Mouse (Mus musculus) neural tube, embryonic 13.5 days (tissue): ENCODE results near the gene Nptxr. TPM values are rescaled to one million over a fixed set of nuclear protein-coding genes. Genes with fewer than 3 reads are reported as not detected.

Source experiments
- ATAC-seq: fragments of 200-750 bp; cut with Nextera tagmentation; 2 replicates; pipeline ENCODE4 v1.8.0; 2017; ENCODE audit warnings: low read depth, mild to moderate bottlenecking, moderate TSS enrichment, moderate library complexity
- H3K27ac ChIP-seq: fragments of 300-500 bp; sonication (generic); replicated peaks from 2 replicates; pipeline ENCODE4 v1.5.1; 2015; ENCODE audit warnings: moderate library complexity, mild to moderate bottlenecking, inconsistent platforms
- H3K27me3 ChIP-seq: fragments of 300-500 bp; sonication (generic); 2 replicates; pipeline ENCODE4 v1.6.1; 2015; ENCODE audit warnings: mild to moderate bottlenecking, inconsistent platforms
- H3K36me3 ChIP-seq: fragments of 300-500 bp; sonication (generic); 2 replicates; pipeline ENCODE4 v1.6.1; 2015; ENCODE audit warnings: mild to moderate bottlenecking, inconsistent platforms
- H3K4me1 ChIP-seq: fragments of 300-500 bp; sonication (generic); replicated peaks from 2 replicates; pipeline ENCODE4 v1.6.1; 2015; ENCODE audit warnings: inconsistent platforms
- H3K4me2 ChIP-seq: fragments of 300-500 bp; sonication (generic); 2 replicates; pipeline ENCODE4 v1.6.1; 2015; ENCODE audit warnings: inconsistent platforms, mild to moderate bottlenecking, moderate library complexity
- H3K4me3 ChIP-seq: fragments of 300-500 bp; sonication (generic); 2 replicates; pipeline ENCODE4 v1.5.1; 2015; ENCODE audit warnings: mild to moderate bottlenecking, inconsistent platforms
- H3K9ac ChIP-seq: fragments of 300-500 bp; sonication (generic); 2 replicates; pipeline ENCODE4 v1.6.1; 2015; ENCODE audit warnings: moderate library complexity, mild to moderate bottlenecking, inconsistent platforms
- H3K9me3 ChIP-seq: fragments of 300-500 bp; sonication (generic); 2 replicates; pipeline ENCODE4 v1.6.1; 2016; ENCODE audit warnings: inconsistent platforms
- WGBS: fragments of 180-500 bp; shearing (Covaris S2); methylation state at CpG from one replicate; pipeline ENCODE4 v1.1.7; 2015; 5-methylcytosine and 5-hydroxymethylcytosine counted together
- polyA plus RNA-seq: library from polyadenylated mRNA; unstranded; fragments of >200 nt; fragmentation: Nextera tagmentation; extraction: Ambion mirVana; gene quantifications from 2 replicates; pipeline ENCODE4 v1.2.1, GENCODE M21; 2015

Gene Nptxr
- polyA plus RNA-seq, 1 experiment from 2014 or later = 22.1 TPM

GRCm38 (mm10) chr15:79829431-79829830 lies 24.9 kb upstream of the Nptxr start:
- WGBS = 60% methylated on average over 5 of the region's 5 CpGs
- Histone ChIP-seq H3K36me3 (peaks cover 36% of the 10 kb centered on the region), H3K4me1 (peaks cover 86% of the 10 kb centered on the region), H3K9ac (peak overlapping the region; percentile 41), H3K9me3 (no peaks in the 10 kb centered on the region), H3K27me3 (no peaks in the 10 kb centered on the region), H3K27ac (no peak overlapping the region), H3K4me3 (no peak overlapping the region), H3K4me2 (no peak overlapping the region)
- ATAC-seq = no peak

- Histone ChIP-seq H3K27me3 (no peaks in the 10 kb centered on the region), H3K9me3 (no peaks in the 10 kb centered on the region), H3K27ac (0 out of 2 replicates have a peak overlapping the region, but pooled peaks have one; percentile 0), H3K4me2 (peak overlapping the region; percentile 46), H3K36me3 (peaks cover 42% of the 10 kb centered on the region), H3K9ac (peak overlapping the region; percentile 41), H3K4me3 (peak overlapping the region; percentile 18; the same call in 1 of the 2 replicates), H3K4me1 (peaks cover 91% of the 10 kb centered on the region)
- 50% methylated on average over 46 of the region's 46 CpGs for WGBS
- ATAC-seq = no peak
These were observed 23.9 kb upstream of the Nptxr start for GRCm38 (mm10) chr15:79828366-79829035.

- WGBS = 83% methylated on average over 11 of the region's 11 CpGs
- no peaks in the 10 kb centered on the region for H3K9me3 ChIP-seq
- H3K4me3 ChIP-seq = no peak overlapping the region
- peaks cover 49% of the 10 kb centered on the region for H3K36me3 ChIP-seq
- no peaks in the 10 kb centered on the region for H3K27me3 ChIP-seq
- peaks cover 85% of the 10 kb centered on the region for H3K4me1 ChIP-seq
- H3K4me2 ChIP-seq = peak overlapping the region; percentile 46; the same call in 1 of the 2 replicates
- 0 out of 2 replicates have a peak overlapping the region, but pooled peaks have one; percentile 41 for H3K9ac ChIP-seq
- H3K27ac ChIP-seq = no peak overlapping the region
- no peak for ATAC-seq
These were observed 23.2 kb upstream of the Nptxr start for GRCm38 (mm10) chr15:79827778-79828210.

- 92% methylated on average over 14 of the region's 14 CpGs for WGBS
- no peak overlapping the region for H3K27ac ChIP-seq
- H3K36me3 ChIP-seq = peaks cover 55% of the 10 kb centered on the region
- H3K9ac ChIP-seq = peak overlapping the region; percentile 41; the same call in 1 of the 2 replicates
- peaks cover 85% of the 10 kb centered on the region for H3K4me1 ChIP-seq
- no peak for ATAC-seq
- no peaks in the 10 kb centered on the region for H3K9me3 ChIP-seq
- no peaks in the 10 kb centered on the region for H3K27me3 ChIP-seq
- H3K4me3 ChIP-seq = no peak overlapping the region
- H3K4me2 ChIP-seq = no peak overlapping the region
These were observed 22.7 kb upstream of the Nptxr start for GRCm38 (mm10) chr15:79827061-79827777.

- no peak overlapping the region; the same call in 1 of the 2 replicates for H3K27ac ChIP-seq
- no peaks in the 10 kb centered on the region for H3K27me3 ChIP-seq
- 92% methylated on average over 9 of the region's 9 CpGs for WGBS
- no peak for ATAC-seq
- H3K4me1 ChIP-seq = peaks cover 77% of the 10 kb centered on the region
- H3K36me3 ChIP-seq = peaks cover 50% of the 10 kb centered on the region
- H3K4me2 ChIP-seq = no peak overlapping the region
- H3K9me3 ChIP-seq = no peaks in the 10 kb centered on the region
- no peak overlapping the region for H3K4me3 ChIP-seq
- peak overlapping the region; percentile 41; the same call in 1 of the 2 replicates for H3K9ac ChIP-seq
These were observed 21.8 kb upstream of the Nptxr start for GRCm38 (mm10) chr15:79826221-79826935.

- Histone ChIP-seq H3K9me3 (no peaks in the 10 kb centered on the region), H3K9ac (no peak overlapping the region), H3K27me3 (no peaks in the 10 kb centered on the region), H3K4me3 (no peak overlapping the region), H3K4me2 (no peak overlapping the region), H3K36me3 (peaks cover 47% of the 10 kb centered on the region), H3K27ac (no peak overlapping the region), H3K4me1 (peaks cover 69% of the 10 kb centered on the region)
- 47% methylated on average over 14 of the region's 14 CpGs for WGBS
- ATAC-seq = no peak
These were observed 20.7 kb upstream of the Nptxr start for GRCm38 (mm10) chr15:79825146-79825825.

- no peak for ATAC-seq
- Histone ChIP-seq H3K4me3 (no peak overlapping the region), H3K36me3 (peaks cover 47% of the 10 kb centered on the region), H3K4me1 (peaks cover 53% of the 10 kb centered on the region), H3K27ac (no peak overlapping the region), H3K4me2 (no peak overlapping the region), H3K9me3 (no peaks in the 10 kb centered on the region), H3K9ac (no peak overlapping the region), H3K27me3 (no peaks in the 10 kb centered on the region)
- WGBS = 68% methylated on average over 19 of the region's 19 CpGs
These were observed 19.2 kb upstream of the Nptxr start for GRCm38 (mm10) chr15:79823588-79824280.

GRCm38 (mm10) chr15:79822265-79823199 lies 18.0 kb upstream of the Nptxr start:
- Histone ChIP-seq H3K36me3 (peaks cover 35% of the 10 kb centered on the region), H3K27me3 (no peaks in the 10 kb centered on the region), H3K9ac (no peak overlapping the region), H3K27ac (no peak overlapping the region), H3K4me3 (no peak overlapping the region), H3K4me2 (no peak overlapping the region), H3K9me3 (peaks cover 4% of the 10 kb centered on the region; the same call in 1 of the 2 replicates), H3K4me1 (peaks cover 41% of the 10 kb centered on the region)
- no peak for ATAC-seq
- 74% methylated on average over 13 of the region's 13 CpGs for WGBS

- H3K4me1 ChIP-seq = 0 out of 2 replicates have a peak, but pooled peaks cover 6% of the 10 kb centered on the region
- H3K9ac ChIP-seq = no peak overlapping the region
- H3K27me3 ChIP-seq = no peaks in the 10 kb centered on the region
- peaks cover 11% of the 10 kb centered on the region for H3K36me3 ChIP-seq
- H3K4me3 ChIP-seq = no peak overlapping the region
- no peak overlapping the region for H3K4me2 ChIP-seq
- no peak for ATAC-seq
- 91% methylated on average over 4 of the region's 4 CpGs for WGBS
- peaks cover 4% of the 10 kb centered on the region; the same call in 1 of the 2 replicates for H3K9me3 ChIP-seq
- no peak overlapping the region for H3K27ac ChIP-seq
These were observed 13.8 kb upstream of the Nptxr start for GRCm38 (mm10) chr15:79818325-79818724.

- Histone ChIP-seq H3K36me3 (no peaks in the 10 kb centered on the region), H3K27ac (no peak overlapping the region), H3K4me3 (no peak overlapping the region), H3K27me3 (peaks cover 15% of the 10 kb centered on the region), H3K9me3 (peaks cover 4% of the 10 kb centered on the region; the same call in 1 of the 2 replicates), H3K4me2 (no peak overlapping the region), H3K4me1 (no peaks in the 10 kb centered on the region), H3K9ac (no peak overlapping the region)
- 55% methylated on average over 8 of the region's 8 CpGs for WGBS
- ATAC-seq = no peak
These were observed 9.2 kb upstream of the Nptxr start for GRCm38 (mm10) chr15:79813666-79814258.
